Mouse (Mus musculus): Measurements from ENCODE around the gene Zcchc2. TPM values are rescaled to one million over a fixed set of nuclear protein-coding genes. Genes with fewer than 3 reads are reported as not detected.

Gene Zcchc2
- total and polyA plus RNA-seq, 3 experiments = 10.3 to 25.0 (median 19.1) TPM

GRCm38 (mm10) chr1:106016262-106016661 is 26.1 kb downstream of the Zcchc2 start (continued):
- TF ChIP-seq POLR2A (IDR thresholded peaks at IDR 0.05; ENCODE audit: control insufficient read depth in 1 of 2, insufficient read depth in 1 of 2, low read depth in 1 of 2, low read length in 2 of 2, poor library complexity in 1 of 2) (no peak), MAZ (IDR thresholded peaks at IDR 0.05; ENCODE audit: low read depth, low read length) (no peak), UBTF (IDR thresholded peaks at IDR 0.05; ENCODE audit: borderline replicate concordance, insufficient read depth, low read depth, low read length) (no peak), GATA1 (IDR thresholded peaks at IDR 0.05; ENCODE audit: low read depth, low read length) (peak; percentile 84), RAD21 (IDR thresholded peaks at IDR 0.05; ENCODE audit: low read depth, low read length) (no peak), MEF2A (IDR thresholded peaks at IDR 0.05; ENCODE audit: extremely low read depth, insufficient replicate concordance, low read depth, low read length, poor library complexity, severe bottlenecking) (0 out of 2 replicates have a peak, but pooled peaks have one; percentile 11)

GRCm38 (mm10) chr1:106019854-106020253 is 29.6 kb downstream of the Zcchc2 start:
- H3K27ac ChIP-seq (ENCODE audit: control insufficient read depth, low read depth, low read length) = no peak overlapping the region
- no peak for TF ChIP-seq MAZ (IDR thresholded peaks at IDR 0.05; ENCODE audit: low read depth, low read length)
- TF ChIP-seq ZNF384 (IDR thresholded peaks at IDR 0.05; ENCODE audit: low read depth, low read length) = no peak
- H3K4me3 ChIP-seq (ENCODE audit: control insufficient read depth in 1 of 2, insufficient read depth in 1 of 2, low read depth in 2 of 2, low read length in 2 of 2) = no peak overlapping the region
- no peaks in the 10 kb centered on the region for H3K79me2 ChIP-seq (ENCODE audit: control insufficient read depth, insufficient read depth, low read length, poor library complexity)
- H3K9me3 ChIP-seq (replicated peaks; ENCODE audit: insufficient read depth, low read length) = no peaks in the 10 kb centered on the region
- H3K36me3 ChIP-seq (ENCODE audit: control insufficient read depth in 1 of 2, insufficient read depth in 2 of 2, low read length in 2 of 2) = peaks cover 8 to 53% of the 10 kb centered on the region in 2 experiments
- no peaks in the 10 kb centered on the region for H3K27me3 ChIP-seq (ENCODE audit: control insufficient read depth in 1 of 2, insufficient read depth in 2 of 2, low read length in 2 of 2)
- DNase-seq (ENCODE audit: low read depth, low spot score) = peak; percentile 25
- peaks cover 36 to 41% of the 10 kb centered on the region in 2 experiments for H3K4me1 ChIP-seq (ENCODE audit: control insufficient read depth in 1 of 2, insufficient read depth in 2 of 2, low read length in 2 of 2)
- no peak overlapping the region; the same call in 1 of the 2 replicates for H3K9ac ChIP-seq (ENCODE audit: control insufficient read depth, low read depth, low read length, poor library complexity, severe bottlenecking)

GRCm38 (mm10) chr1:106022998-106023397 is 32.8 kb downstream of the Zcchc2 start:
- H3K4me3 ChIP-seq (ENCODE audit: control insufficient read depth in 1 of 2, insufficient read depth in 1 of 2, low read depth in 2 of 2, low read length in 2 of 2) = no peak overlapping the region
- H3K27me3 ChIP-seq (ENCODE audit: control insufficient read depth in 1 of 2, insufficient read depth in 2 of 2, low read length in 2 of 2) = no peaks in the 10 kb centered on the region
- TF ChIP-seq ZKSCAN1 (IDR thresholded peaks at IDR 0.05; ENCODE audit: low read depth, low read length) (no peak), TAL1 (IDR thresholded peaks at IDR 0.05; ENCODE audit: low read length) (peak; percentile 46), ETS1 (IDR thresholded peaks at IDR 0.05; ENCODE audit: low read depth, low read length) (peak; percentile 69; the same call in 1 of the 2 replicates), GABPA (IDR thresholded peaks at IDR 0.05; ENCODE audit: low read depth, low read length) (no peak), ELF1 (IDR thresholded peaks at IDR 0.05; ENCODE audit: low read depth, low read length) (no peak), CHD1 (IDR thresholded peaks at IDR 0.05; ENCODE audit: low read depth, low read length) (0 out of 2 replicates have a peak, but pooled peaks have one; percentile 30), POLR2AphosphoS2 (IDR thresholded peaks at IDR 0.05; ENCODE audit: low read length) (no peak), JUND (IDR thresholded peaks at IDR 0.05; ENCODE audit: low read depth, low read length) (no peak), CTCF (IDR thresholded peaks at IDR 0.05 in 2 of 3, conservative IDR thresholded peaks at IDR 0.05 in 1 of 3; ENCODE audit: control insufficient read depth in 1 of 3, insufficient read depth in 1 of 3, low read depth in 2 of 3, low read length in 3 of 3, poor library complexity in 1 of 3, severe bottlenecking in 1 of 3) (no peak), CHD2 (IDR thresholded peaks at IDR 0.05; ENCODE audit: low read length) (0 out of 2 replicates have a peak, but pooled peaks have one; percentile 13), MAX (IDR thresholded peaks at IDR 0.05; ENCODE audit: low read length) (0 out of 2 replicates have a peak, but pooled peaks have one; percentile 9), MYC (IDR thresholded peaks at IDR 0.05; ENCODE audit: low read depth, low read length) (0 out of 2 replicates have a peak, but pooled peaks have one; percentile 64), BHLHE40 (IDR thresholded peaks at IDR 0.05; ENCODE audit: borderline replicate concordance, low read depth, low read length) (peak; percentile 30; the same call in 1 of the 2 replicates), GATA1 (IDR thresholded peaks at IDR 0.05; ENCODE audit: low read depth, low read length) (peak; percentile 96), EP300 (IDR thresholded peaks at IDR 0.05; ENCODE audit: low read depth in 1 of 2, low read length in 2 of 2) (peak; percentile 92 to 97), MAZ (IDR thresholded peaks at IDR 0.05; ENCODE audit: low read depth, low read length) (no peak), ZNF384 (IDR thresholded peaks at IDR 0.05; ENCODE audit: low read depth, low read length) (no peak), TCF12 (IDR thresholded peaks at IDR 0.05; ENCODE audit: low read depth, low read length) (peak; percentile 91), MYB (IDR thresholded peaks at IDR 0.05; ENCODE audit: low read depth, low read length) (no peak), POLR2A (IDR thresholded peaks at IDR 0.05; ENCODE audit: control insufficient read depth in 1 of 2, insufficient read depth in 1 of 2, low read depth in 1 of 2, low read length in 2 of 2, poor library complexity in 1 of 2) (no peak), RCOR1 (IDR thresholded peaks at IDR 0.05; ENCODE audit: low read depth, low read length) (peak; percentile 77; the same call in 1 of the 2 replicates), SIN3A (IDR thresholded peaks at IDR 0.05; ENCODE audit: low read length) (peak; percentile 76; the same call in 1 of the 2 replicates), E2F4 (IDR thresholded peaks at IDR 0.05; ENCODE audit: borderline replicate concordance, low read depth, low read length) (no peak), POLR2AphosphoS5 (IDR thresholded peaks at IDR 0.05; ENCODE audit: borderline replicate concordance, low read depth, low read length) (no peak), ZC3H11A (IDR thresholded peaks at IDR 0.05; ENCODE audit: low read depth, low read length) (no peak)
- peaks cover 19 to 36% of the 10 kb centered on the region in 2 experiments for H3K36me3 ChIP-seq (ENCODE audit: control insufficient read depth in 1 of 2, insufficient read depth in 2 of 2, low read length in 2 of 2)
- H3K79me2 ChIP-seq (ENCODE audit: control insufficient read depth, insufficient read depth, low read length, poor library complexity) = no peaks in the 10 kb centered on the region
- H3K27ac ChIP-seq (ENCODE audit: control insufficient read depth, low read depth, low read length) = peak overlapping the region; percentile 80
- H3K4me1 ChIP-seq (ENCODE audit: control insufficient read depth in 1 of 2, insufficient read depth in 2 of 2, low read length in 2 of 2) = peaks cover 23 to 28% of the 10 kb centered on the region in 2 experiments
- DNase-seq (ENCODE audit: low read depth, low spot score) = peak; percentile 69
- no peak overlapping the region for H3K9ac ChIP-seq (ENCODE audit: control insufficient read depth, low read depth, low read length, poor library complexity, severe bottlenecking)
- H3K9me3 ChIP-seq (replicated peaks; ENCODE audit: insufficient read depth, low read length) = no peaks in the 10 kb centered on the region

Data from MEL (cell line).